Mouse (Mus musculus): ENCODE results near the gene Cep131.

- no peak for TF ChIP-seq E2F4 (IDR thresholded peaks at IDR 0.05; ENCODE audit: insufficient read depth)
- no peak for TF ChIP-seq POLR2AphosphoS2 (IDR thresholded peaks at IDR 0.05; ENCODE audit: insufficient read length, low read depth)
- no peak for TF ChIP-seq MYOD1 (IDR thresholded peaks at IDR 0.05; ENCODE audit: control insufficient read depth in 1 of 3, insufficient read length in 2 of 3, low read depth in 2 of 3)
- TF ChIP-seq CEBPB (IDR thresholded peaks at IDR 0.05; ENCODE audit: insufficient read depth, poor library complexity, severe bottlenecking) = no peak
Measured at GRCm38 (mm10) chr11:120134148-120134547, 47.5 kb upstream of the Cep131 start.
